Mouse (Mus musculus) cortical plate, adult 2 months (tissue): ENCODE measurements at regions not wholly inside any gene's neighbourhood (a gene's known extent, or its start where the extent isn't known, plus 50 kb on each side); places are given as distances from the start of the nearest gene placed in this dataset.

Experiments
- CTCF ChIP-seq: fragments of 200-500 bp; IDR thresholded peaks from 2 replicates; pipeline ENCODE4 v1.5.1; 2011; ENCODE audit warnings: mild to moderate bottlenecking, control low read depth, low read length; ENCODE audit not compliant: insufficient read depth; ENCODE audit errors: extremely low read depth
- POLR2A ChIP-seq: fragments of 200-500 bp; IDR thresholded peaks from 2 replicates; pipeline ENCODE4 v1.6.1; 2011; ENCODE audit warnings: mild to moderate bottlenecking, low read length, control low read depth; ENCODE audit not compliant: insufficient read depth; ENCODE audit errors: extremely low read depth

- TF ChIP-seq CTCF (no peak), POLR2A (no peak)
Observed at GRCm38 (mm10) chr6:117275915-117276314, 107.6 kb downstream of the Cxcl12 start.
